Mouse (Mus musculus) small intestine, adult 2 months (tissue): ENCODE measurements around the gene Pla2g5.

Experiments used
- CTCF ChIP-seq: fragments of 200-500 bp; IDR thresholded peaks from 2 replicates; pipeline ENCODE4 v1.5.1; 2012; ENCODE audit warnings: low read depth, mild to moderate bottlenecking, control low read depth, inconsistent platforms, low read length, moderate library complexity, mixed read lengths; ENCODE audit not compliant: insufficient replicate concordance, insufficient read length; ENCODE audit errors: extremely low read depth
- POLR2A ChIP-seq: fragments of 200-500 bp; IDR thresholded peaks from 2 replicates; pipeline ENCODE4 v1.6.1; 2012; ENCODE audit warnings: low read depth, mild to moderate bottlenecking, control low read depth, inconsistent platforms, low read length, moderate library complexity

DNA sequence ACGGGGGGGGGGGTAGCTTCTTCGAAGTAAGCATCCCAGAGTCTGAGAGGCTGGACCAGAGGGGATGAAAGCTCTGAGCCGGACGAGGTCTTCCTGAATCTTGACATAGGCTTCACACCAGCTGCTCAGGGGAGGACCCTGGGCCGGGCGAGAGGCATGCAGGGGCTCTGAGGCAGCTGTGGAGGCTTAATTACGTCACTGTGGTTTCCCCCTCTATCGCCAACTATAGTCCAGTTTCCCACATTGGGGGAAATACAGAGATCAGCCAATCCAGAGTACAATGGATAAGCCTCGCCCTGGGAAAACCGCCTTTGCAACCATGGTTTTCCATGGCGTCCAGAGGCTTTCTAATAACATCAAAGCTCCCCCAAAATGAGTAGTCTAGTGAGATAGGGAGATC is 36.1 kb downstream of the Pla2g5 start:
- TF ChIP-seq CTCF = no peak
- no peak for TF ChIP-seq POLR2A
